Mouse (Mus musculus): ENCODE measurements at regions not wholly inside any gene's neighbourhood (a gene's known extent, or its start where the extent isn't known, plus 50 kb on each side); places are given as distances from the start of the nearest gene placed in this dataset.

DNA sequence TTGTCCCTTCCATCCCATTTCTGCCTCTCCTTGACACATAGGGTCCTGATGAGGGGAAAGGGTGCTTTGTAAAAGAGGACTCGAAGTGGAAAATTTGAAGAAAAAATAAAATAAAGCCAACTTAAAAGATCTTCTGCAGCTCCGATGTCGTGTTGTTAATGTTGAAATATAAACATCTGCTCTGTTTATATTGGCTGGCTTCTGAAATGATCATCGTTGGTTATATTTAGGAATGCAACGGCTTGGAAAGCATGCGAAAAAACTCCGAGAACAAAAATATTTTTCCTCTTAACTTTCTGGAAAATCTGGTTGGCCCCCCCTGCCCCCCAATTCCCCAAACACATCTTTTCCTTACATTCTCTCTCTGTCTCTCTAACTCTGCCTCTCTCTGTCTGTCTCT is 68.3 kb upstream of the Picalm start:
- TF ChIP-seq CTCF (IDR thresholded peaks at IDR 0.05; ENCODE audit: extremely low read depth, insufficient read length, insufficient replicate concordance, low read depth, low read length) (no peak), POLR2A (IDR thresholded peaks at IDR 0.05; ENCODE audit: low read depth, low read length) (no peak)

All from small intestine, adult 2 months (tissue).